Mouse (Mus musculus): Measurements from ENCODE around the gene Mthfd1.

The Mthfd1 gene

DNA sequence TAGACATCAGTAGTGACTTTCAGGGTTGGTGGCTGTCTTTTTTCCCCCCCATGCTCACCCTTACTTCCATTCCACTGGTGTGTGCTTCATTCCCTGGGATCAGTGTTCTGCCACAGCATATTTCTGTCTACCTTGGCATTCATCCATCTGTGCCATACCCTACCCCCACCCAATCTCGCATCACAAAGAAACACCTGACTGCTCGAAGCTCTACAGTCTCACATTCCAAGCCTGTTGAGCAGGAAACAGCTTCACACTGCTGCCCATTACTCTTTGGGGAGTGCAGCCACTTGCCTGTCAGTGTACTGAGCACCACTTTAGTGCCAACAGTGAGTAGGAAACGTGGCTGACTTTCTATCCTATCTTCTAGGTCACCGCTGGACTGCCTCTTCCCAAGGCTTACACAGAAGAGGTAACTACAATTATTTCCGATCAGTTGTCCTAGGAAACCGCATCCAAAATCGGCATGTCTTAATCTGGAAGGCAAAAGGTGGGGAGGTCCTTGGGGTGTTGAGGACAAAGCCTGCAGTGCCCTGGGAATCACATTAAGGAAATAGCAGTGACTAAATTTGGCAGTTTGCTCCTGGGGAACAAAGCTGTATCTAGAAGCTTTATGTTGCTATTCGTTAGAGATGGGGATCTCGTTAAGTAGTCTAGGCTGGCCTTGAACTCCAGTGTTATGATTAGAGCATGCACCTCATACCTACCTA lies 51.9 kb downstream of the Mthfd1 start:
- no peak for DNase-seq

DNA sequence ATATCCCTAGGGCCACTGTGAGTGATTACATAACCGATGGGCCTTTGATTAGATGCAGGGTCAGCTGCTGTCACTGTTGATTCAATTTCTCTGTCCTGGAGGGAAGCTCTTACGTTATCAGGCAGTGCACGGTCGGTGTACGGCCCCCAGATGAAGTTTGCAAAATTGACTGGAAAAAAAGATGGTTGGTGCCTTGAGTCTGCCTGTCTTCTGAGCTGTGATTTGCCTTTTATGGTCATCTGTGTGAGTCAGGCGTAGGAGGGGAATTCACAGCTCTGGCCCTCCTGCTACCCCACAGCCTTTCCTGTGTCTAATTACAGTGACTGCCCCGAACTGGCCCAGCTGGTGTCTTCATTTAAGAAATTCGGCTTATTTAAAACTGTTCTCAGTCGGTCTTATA lies 52.9 kb downstream of the Mthfd1 start:
- no peak for DNase-seq

DNA sequence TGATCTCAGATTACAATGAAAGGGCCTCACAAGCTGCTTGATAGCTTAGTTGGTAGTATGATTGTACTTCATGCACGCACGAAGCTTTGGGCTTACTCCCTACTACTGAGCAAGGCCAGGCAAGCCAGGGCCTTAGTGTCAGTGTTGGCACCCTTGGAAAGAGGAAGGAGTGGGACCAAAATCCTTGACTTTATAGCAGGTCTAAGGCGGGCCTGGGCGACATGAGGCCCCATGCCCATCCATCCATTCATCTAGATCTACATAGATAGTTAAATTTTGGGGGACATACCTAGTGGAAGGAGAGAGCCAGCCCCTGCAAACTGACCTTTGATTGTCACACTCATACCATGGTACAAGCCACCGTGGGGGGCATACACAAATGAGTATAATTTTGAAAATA lies 53.3 kb downstream of the Mthfd1 start:
- no peak for DNase-seq

DNA sequence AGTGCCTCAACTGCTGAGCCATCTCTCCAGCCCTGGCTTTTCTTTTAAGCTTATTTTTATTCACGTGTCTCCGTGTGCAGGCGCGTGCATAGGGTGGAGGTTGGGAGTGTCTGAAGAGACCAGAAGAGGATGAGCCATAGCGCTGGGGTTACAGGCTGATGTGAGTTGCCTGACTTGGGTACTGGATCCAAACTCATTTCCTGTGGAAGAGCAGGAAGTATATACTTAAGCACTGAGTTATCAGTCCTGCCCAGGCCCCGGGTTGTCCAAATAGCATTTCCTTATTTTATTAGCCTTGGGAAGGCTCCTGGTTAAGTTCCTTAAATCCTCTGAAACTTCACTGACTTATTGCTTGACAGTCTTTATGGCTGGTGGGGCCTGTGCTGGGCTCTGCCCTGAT lies 54.9 kb downstream of the Mthfd1 start:
- DNase-seq, result no peak

DNA sequence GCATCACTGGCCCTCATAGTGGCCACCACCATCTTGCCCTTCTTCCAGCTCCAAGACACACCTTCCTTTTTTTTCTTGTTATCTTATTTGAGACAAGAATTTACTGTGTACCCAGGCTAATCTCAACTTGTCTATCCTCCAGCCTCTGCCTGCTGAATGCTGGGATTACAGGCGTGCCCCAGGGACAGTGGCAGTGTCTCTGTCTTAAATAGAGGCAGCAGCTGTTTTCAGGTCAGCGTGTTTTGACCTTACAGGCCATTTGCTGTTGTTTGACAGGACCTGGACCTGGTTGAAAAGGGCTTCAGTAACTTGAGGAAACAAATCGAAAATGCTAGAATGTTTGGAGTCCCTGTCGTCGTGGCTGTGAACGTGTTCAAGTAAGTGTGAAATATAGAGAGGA lies 55.5 kb downstream of the Mthfd1 start:
- no peak for DNase-seq

DNA sequence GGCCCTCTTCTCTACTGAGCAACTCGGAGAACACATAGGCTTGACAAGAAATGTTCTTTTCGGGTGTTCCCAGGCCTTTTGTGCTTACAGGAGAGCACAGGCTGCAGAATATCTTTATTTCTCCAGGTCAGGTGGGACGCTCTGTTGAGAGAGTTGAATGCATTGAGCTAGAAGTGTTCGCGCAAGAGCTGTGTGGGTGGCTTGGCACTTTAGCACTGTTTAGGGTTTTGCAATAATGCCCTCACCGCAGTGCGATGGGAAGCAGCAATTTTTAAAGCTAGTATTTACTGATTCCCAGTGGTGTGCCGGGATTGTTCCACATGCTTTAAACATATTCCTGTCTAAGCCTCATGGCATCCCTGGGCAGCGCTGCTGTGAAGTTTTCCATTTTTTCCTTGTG lies 56.1 kb downstream of the Mthfd1 start:
- no peak for DNase-seq

DNA sequence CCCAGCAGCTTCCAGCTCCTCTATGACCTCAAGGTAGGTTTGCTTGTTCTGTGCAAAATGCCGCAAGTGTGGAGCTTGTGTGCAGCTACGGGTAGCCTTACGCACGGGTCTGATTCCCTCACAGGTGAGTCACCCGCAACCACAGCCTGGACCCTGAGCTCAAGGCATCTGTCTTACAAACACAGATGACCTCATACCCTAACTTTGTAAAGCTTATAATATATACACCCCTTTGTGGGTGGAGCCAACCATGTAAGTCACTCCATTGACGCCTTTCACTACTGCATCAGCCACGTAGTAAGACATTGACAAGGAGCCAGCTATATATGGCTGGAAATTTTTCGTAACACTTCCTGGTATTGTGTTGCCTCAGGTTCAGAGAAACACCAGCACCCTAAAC lies 56.9 kb downstream of the Mthfd1 start:
- DNase-seq, result no peak

DNA sequence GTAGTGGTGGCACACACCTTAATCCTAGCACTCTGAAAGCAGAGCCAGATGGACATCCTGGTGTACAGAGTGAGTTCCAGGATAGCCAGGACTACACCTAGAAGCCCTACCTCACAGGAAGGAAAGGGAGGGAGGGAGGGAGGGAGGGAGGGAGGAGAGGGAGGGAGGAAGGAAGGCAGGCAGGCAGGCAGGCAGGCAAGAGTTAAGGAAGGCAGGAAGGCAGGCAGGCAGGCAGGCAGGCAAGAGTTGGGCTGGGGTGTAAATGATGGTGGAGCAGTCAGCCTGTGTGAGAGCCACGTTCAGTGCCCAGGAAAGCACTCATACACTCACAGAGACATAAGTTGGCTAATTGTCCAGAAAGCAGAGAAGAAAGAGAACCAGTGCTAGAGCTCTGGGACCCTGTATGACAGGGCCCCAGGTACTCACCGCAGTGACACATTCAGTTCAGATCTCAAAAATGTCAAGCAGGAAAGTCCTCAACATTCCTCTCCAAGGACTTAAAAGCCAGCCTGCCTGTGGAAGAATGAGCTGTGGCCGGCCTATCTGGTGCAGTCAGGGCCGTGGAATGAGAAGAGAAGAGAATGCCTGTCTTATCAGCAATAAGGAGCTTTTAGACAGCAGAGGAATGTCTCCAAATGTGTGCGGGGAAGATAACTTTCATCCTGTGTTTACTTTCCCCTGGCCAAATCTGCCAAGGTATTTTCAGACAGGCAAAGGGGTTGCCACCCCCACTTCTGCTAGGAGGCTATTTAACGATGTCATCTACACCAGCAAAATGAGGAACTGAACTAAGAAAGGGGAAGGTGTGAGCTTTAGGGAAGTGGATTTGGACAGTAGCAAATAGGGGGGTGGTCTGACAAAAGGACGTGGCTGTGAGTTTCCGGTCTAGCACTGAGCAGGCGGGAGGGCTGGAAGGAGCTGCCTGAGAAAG lies 63.4 kb downstream of the Mthfd1 start:
- DNase-seq, result no peak

DNA sequence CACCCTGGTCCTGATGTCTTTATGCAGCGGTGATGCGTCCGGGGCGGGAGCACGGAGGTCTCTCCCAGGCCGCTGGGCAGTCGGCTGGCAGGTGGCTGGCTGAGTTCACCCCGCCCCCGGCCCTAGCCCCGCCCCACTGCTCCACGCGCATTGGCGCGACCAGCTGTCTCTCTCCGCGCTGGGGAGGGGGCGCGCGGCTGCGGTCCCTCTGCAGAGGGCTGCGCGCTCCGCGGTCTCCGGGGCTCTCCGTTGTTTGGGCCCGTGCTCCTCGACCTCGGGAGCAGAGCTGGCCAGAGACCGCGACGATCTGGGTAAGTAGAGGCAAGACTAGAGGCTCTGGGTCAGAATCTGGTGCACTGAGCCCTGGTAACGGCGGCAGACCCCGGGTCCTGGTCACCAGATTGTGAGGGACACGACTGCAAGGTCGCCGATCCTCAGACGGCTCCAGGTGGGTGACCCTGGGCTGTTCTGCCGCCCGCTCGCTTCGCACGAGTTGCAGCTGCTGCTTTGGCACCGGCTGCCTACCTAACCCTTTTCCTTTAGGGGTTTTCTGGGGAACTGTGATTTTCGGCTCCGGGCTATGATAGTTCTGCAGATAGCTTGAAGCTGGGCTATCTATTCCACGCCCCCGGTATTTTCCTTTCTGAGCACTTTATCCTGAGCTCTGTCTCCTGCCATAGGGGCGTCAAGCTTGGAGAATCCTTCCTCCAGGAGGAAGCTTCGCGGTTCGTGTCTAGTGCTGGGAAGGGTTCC lies 69.8 kb downstream of the Mthfd1 start, which contains the start of gene Akap5:
TSS of gene Akap5 (plus strand) at position 213 of the 753 bp plus-strand sequence.
- no peak for DNase-seq

DNA sequence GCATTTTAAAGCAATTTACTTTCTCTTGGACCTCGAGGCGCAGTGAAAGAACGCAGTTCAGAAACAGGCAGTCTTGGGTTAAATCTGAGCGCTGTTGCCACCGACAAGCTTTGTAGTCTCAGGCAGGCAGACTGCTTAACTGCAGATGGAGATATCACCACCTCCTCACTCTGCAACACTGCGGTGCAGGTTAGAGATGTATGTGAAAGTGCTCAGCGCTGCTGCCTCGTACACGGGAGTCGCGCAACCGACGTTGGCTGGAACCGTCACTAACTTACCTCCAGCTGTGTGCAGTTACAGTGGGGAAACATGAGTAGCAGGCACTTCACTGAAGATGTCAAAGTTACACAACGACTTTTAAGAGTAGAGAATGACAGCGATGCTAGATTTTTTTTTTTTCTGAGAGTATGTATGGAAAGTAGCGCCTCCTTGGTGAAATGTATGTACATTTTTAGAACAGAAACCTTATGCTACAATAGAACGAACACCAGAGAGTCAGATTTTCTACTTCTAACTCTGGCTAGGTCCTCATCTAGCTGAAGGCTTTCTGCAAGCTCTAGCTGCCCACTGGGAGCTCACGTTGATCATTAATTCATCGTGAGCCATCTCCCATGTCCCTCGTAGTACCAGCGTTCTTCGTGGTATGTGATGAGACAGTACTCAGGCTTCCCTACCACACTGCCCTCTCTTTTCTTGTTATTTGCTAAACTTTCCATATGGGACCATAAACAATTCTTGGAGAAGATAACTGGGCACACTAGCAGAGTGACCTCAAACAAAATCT lies 71.5 kb downstream of the Mthfd1 start:
- no peak for DNase-seq

DNA sequence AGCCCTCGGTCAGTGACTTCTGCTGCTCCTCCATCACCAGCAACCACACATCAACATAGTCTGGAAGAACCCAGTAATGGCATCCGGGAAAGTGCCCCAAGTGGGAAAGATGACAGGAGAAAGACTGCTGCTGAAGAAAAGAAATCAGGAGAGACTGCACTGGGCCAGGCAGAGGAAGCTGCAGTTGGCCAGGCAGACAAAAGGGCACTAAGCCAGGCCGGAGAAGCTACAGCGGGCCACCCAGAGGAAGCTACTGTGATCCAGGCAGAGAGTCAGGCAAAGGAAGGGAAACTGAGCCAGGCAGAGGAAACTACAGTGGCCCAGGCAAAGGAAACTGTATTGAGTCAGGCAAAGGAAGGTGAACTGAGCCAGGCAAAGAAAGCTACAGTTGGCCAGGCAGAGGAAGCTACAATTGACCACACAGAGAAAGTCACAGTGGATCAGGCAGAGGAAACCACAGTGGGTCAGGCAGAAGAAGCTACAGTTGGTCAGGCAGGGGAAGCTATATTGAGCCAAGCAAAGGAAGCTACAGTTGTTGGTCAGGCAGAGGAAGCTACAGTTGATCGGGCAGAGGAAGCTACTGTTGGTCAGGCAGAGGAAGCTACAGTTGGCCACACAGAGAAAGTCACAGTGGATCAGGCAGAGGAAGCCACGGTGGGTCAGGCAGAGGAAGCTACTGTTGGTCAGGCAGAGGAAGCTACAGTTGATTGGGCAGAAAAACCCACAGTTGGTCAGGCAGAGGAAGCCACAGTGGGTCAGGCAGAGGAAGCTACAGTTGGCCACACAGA lies 73.7 kb downstream of the Mthfd1 start:
- no peak for DNase-seq

DNA sequence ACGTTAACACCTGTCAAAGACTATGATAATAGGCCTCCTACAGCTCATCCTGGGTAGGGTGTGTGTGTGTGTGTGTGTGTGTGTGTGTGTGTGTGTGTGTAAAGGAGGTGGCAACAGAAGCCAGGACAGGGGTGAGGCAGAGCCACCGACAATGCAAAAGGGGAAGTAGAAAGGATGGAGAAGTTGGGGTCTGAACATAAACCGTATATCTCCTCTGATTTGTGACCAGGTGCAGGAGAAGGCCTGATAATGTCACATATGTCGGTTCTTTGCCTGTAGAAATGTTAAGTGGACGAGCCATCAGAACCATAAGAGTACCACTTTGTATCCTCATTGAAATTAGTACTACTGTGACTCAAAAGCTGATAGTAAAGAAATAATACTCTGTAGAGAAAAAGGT lies 78.6 kb downstream of the Mthfd1 start:
- no peak for DNase-seq

DNA sequence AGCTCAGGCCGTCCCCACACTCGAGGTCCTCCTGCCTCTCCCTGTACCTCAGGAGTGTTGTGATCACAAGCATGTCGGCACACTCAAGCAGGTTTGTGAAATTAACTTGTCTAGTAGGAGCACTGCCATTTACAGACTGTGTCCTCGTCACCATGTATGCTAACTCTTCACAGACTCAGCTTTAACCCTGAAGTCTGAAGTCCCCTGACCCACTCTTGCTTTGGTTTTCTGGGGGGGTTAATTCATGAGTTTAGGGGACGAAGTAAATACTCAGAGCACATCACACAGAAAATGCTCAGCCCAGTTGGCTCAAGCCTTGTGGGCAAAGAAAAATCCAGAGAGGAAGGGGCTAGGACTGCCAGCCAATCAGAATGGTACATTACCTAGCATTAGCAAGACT lies 80.5 kb downstream of the Mthfd1 start:
- no peak for DNase-seq

DNA sequence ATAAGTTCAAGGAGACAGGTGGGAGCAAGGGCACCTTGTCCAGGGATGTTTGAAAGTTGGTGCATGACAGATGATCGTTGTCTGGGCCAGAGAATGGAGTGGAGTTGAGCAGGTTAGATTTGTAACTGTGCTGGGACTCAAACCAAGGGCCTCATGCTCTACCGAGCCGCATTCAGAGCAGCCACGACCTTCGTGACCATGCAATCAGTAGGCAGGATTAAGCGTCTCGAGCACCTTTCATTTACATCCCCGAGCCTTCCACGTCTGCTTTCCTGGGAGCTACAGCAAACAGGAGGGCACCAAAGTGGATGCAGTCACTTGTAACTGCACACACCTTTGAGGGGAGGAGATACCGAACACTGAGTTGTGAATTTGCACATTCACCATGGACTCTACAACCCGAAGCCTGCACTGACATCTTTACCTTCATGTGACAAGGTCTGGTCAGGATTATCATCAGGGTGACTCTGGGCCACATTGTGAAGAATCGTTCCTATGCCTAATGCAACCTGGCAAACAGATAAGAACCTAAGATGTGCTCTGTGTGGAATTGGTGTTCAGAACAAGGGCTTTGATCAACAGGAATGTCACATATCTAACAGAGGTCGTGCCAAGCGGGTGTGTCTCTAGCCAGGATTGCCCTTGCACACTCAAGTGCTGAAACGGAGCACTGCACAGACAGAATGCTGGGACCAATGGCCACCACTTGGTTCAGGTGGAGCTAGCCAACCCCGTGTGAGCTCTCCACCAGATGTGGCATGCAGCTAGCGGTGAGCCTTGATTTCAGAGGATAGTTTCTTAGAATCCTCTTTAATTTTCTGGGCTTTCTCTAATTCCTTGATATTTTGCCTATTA lies 81.2 kb downstream of the Mthfd1 start:
- no peak for DNase-seq

DNA sequence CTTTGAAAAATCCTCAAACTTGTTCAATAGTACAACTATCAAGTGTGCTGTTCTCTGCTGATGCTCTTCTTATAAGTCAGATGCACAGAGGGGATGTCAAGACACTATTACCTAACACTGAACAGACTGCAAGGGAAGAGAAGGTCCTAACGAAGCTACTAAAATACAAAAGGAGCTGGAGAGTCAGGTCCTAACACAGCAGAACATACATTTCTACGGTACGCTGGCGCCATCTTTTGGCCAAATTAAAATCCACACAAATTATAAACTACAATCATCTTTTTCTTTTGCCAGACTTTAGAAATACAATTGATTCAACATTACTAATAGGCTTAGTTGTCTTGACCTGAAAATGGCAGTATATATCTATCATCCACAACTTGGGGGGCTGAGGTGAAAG lies 86.0 kb downstream of the Mthfd1 start:
- DNase-seq, result peak; percentile 72

DNA sequence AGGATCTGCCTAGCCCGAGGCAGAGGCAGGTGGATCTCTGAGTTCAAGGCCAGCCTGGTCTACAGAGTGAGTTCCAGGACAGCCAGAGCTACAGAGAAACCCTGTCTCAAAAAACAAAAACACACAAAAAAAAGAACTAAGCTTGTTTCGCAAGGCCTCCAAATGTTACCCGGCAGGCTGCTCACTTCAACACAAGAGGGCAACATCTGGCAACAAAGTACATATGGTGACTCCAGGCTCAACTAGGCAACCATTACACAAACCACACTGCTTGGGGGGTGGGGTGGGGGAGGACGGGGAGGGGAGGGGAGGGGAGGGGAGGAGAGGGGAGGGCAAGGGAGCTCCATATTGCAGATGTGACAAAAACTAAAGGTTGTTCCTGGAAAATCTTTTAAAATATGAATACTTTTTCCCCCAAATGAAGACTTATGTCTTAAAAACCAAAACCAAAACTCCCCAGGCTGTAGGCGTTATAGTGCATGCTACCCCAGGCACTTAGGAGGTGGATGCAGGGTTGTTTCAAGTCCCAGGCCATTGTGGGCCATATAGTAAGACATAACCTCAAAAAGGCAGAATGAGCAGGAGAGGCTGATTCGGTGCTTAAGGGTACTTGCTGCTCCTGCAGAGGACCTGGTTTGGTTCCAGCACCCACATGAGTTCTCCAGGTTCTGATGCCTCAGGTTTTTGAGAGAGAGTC lies 90.8 kb downstream of the Mthfd1 start:
- no peak for DNase-seq

DNA sequence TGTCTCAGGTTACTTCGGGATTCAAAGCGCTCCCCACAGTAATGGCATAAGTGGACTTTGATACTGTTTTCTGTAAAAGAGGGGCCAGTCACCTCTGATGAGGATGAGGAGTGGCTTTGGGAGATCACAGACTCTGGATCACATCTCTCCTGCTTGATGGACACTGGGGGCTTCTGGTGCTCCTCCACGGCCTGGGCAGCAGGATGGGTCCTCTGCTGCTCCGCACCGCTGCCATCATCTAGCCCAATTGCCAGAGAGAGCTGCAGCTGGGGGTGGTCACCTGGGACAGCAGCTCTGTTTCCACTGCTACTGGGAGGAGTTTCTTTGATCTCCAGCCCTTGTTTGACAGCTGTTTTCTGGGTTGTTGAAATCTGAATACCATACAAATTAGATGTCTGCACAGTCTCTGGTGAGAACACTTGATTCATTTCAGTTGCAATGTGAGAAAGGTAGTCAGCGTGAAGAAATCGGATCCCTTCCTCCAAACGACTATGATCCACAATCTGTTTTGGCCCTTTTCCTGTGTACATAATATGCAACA lies 94.7 kb downstream of the Mthfd1 start:
- no peak for DNase-seq

DNA sequence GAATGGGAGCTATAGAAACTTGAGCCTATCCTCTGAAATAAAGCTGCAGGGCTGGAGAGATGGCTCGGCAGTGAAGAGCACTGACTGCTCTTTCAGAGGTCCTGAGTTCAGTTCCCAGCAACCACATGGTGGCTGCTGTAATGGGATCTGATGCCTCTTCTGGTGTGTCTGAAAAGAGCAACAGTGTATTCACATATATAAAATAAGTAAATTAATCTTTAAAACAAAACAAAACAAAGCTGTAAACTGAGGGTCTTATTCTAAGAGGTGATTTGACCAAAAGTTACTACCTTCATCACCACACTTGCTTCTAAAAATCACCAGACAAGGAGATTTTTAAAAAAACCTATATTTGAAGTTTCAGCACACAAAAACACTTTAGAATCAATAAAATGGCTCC lies 105.8 kb downstream of the Mthfd1 start:
- DNase-seq, result no peak

DNA sequence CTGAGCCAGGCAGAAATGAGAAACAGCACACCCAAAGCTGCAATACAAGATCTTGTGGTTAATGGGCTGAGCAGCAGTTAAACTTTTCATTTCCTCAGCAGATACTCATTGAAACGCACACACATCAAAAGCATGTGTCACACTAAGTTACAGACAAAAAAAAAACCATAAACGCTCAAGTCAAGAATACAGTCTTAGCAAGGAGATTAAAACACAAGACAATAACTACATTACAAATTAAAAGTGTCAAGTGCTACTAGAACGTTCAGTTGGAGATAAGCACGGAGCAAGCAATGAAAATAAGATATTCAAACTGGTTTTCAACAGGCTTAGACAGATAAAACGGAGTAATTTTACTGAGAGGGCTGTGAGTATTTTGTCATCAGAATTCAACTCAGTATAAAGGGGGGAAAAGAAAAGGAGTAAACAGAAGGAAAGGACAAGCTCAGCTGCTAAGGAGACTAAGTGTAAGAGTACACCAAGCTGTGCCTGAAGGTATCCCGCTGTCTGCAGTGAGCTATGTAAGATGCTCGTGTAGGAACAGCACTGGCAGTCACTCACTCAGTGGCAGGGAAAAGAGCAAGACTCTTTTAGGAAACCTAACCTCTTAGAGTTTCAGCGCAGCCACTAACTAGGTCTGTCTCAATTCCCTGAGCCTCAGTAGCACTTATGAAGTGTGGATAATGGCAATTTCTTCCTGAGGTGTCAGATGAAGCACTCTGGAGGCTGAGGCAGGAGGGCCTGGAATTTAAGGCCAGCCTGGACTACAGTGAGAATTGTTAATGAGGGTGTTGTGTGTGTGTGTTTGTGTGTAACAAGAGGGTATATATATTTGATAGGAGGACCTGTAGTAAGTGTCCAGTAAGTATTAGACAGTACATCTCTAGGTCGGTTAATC lies 106.6 kb downstream of the Mthfd1 start:
- DNase-seq, result no peak
